Mouse (Mus musculus) C2C12 (cell line): ENCODE results near the gene Ccdc57.

Source experiments
- CTCF ChIP-seq: IDR thresholded peaks from one replicate; pipeline ENCODE4 v1.5.1; 2011; ENCODE audit not compliant: control insufficient read depth, insufficient read depth, insufficient read length
- FOSL1 ChIP-seq: IDR thresholded peaks from one replicate; pipeline ENCODE4 v1.8.0; 2011; ENCODE audit warnings: mild to moderate bottlenecking, low read length; ENCODE audit not compliant: poor library complexity, insufficient read depth, severe bottlenecking
- MAX ChIP-seq: IDR thresholded peaks from one replicate; pipeline ENCODE4 v1.6.1; 2011; ENCODE audit warnings: mild to moderate bottlenecking, control low read depth
- MYOD1 ChIP-seq: IDR thresholded peaks from one replicate; pipeline ENCODE4 v1.6.1; 2011; ENCODE audit warnings: low read depth; ENCODE audit not compliant: control insufficient read depth, insufficient read length
- MYOG ChIP-seq: IDR thresholded peaks from one replicate; pipeline ENCODE4 v1.6.1; 2011; ENCODE audit not compliant: control insufficient read depth, insufficient read length; ENCODE audit errors: extremely low read depth

DNA sequence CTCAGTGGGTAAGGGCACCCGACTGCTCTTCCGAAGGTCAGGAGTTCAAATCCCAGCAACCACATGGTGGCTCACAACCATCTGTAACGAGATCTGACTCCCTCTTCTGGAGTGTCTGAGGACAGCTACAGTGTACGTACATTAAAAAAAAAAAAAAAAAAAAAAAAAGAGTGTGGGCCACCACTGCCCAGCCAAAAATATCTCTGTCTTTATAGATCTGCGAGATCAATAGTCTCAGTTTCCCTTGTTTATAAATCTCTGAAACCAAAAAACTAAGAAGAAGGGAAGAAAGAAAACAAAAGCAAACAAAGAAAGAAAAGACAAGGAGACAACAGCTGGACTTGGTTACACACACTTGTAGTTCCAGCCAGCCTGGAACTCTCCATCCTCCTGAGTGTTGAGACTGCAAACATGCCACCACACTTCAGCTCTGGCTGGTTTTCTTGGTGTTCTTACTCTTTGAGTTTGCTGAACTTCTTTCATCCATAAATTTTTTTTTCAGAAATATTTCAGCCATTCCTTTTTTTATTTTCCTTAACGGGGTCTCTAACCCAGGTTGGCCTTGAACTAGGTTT is 133.3 kb downstream of the Ccdc57 start:
- TF ChIP-seq CTCF (no peak), MAX (no peak), MYOG (no peak), MYOD1 (no peak), FOSL1 (no peak)
